Mouse (Mus musculus): ENCODE measurements around the gene Slmap. TPM values are rescaled to one million over a fixed set of nuclear protein-coding genes. Genes with fewer than 3 reads are reported as not detected.
A peak's percentile ranks its signal among the peaks of the same experiment; 100 is the strongest.

The Slmap gene
- total RNA-seq, 2 experiments from 2014 or later = 94.8 to 116 TPM

DNA sequence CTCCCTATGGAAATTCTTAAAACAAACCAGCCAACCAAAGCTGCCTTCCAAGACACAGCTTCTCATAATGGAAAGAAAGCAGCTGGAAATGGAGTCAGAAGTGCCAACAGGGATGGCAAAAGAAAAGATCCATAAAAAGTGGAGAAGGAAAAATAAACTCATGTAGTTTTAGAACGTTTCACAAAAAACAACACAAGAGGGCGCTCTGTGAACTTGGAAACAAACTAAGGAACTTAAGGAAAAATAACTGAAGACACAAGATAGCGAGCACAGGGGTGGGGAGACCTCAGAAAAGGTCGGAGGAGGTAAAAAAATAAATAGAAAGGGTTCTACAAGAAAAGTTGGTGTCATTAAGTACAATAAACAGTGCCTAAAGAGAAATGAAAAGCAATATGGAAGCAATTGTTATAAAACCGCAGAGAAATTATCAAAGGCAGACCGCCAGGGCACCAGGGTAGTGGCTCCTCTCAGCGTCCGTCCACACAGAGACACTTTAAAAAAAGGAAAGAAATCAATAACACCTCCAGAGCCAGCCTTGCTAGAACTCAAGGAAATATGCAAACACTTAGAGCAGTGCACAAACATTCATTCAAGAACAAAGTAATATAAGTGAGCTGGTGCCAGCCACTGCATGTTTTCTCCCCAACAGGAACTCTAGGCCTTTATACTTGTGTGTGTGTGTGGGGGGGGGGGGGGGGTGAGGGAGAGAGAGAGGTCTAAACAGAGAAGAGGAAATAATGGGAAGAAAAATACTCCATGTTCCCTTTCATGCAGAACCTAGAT is 48.1 kb downstream of the Slmap start:
- no peak for DNase-seq (ENCODE audit: low spot score in 2 of 2)

DNA sequence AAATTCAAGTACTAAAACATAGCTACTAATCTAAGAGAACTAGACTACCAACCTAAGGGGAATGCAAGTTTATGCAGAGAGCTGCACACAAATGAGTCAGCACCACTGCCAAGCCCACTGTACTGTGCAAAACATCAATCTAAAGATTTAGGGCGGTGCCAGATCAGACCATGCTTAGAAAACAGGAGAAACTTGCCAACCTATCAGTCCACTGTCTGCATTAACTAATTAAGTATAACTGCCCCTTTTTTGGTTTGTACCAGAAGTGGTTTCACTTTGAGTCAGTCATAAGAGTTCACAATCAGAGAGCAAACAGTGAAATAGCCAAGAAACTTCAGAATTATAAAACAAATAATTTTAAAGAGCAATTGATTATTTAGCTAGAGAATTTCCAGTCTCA is 53.3 kb downstream of the Slmap start:
- DNase-seq (ENCODE audit: low spot score in 2 of 2) = no peak

DNA sequence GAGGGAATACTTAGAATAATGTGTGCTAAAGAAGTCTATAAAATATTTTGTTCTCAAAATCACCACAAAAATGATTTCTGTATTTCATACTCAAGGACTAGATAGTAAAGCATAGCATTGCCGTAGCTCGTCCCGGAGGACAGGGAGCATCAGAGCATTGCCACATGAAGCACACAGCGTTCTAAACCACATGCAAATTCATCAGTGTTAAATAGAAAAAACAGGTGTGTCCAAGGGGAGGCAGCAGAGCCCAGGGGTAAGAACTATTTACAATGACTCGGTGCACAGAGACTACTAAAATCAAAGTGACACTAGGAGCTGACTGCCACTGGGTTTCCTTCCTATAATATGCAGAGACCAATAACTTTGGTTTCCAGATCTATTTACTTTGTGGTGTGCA is 57.0 kb downstream of the Slmap start:
- DNase-seq (ENCODE audit: low spot score in 2 of 2) = no peak

DNA sequence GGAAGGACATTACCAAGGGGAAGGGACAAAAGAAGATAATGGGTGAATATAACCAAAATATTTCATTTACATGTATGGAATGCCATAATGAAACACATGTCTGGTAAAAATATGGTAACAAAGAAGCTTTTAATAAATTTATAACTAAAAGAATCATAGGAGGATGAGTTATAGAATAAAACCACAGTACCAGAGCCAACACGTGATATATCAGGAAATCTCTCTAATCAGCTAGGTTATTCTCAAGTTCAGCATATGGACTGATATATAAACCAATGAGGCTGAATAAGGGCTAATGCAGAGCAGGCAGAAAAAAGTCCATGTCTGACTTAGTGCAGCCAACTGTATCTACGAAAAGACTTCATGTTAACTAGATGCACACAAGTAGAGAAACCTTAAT is 58.3 kb downstream of the Slmap start:
- no peak for DNase-seq (ENCODE audit: low spot score in 2 of 2)

DNA sequence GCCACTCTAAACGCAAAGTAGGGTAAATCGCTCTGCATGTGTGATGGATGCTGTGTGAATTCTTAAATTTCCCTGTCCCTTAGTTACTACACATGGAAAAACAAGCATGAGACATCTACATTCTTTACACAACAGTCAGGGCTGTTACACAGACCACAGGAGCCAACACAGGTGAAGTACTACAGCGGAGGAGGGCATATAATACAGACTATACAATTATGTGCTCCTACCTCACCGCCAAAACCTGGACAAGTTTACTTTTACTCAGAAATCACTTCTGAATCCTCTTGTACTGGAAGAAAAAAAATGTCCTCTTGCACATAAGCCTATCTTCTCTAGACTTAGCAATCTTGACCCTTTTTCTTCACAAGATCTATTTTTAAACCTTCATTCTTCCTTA is 66.8 kb downstream of the Slmap start:
- DNase-seq (ENCODE audit: low spot score in 2 of 2) = no peak

DNA sequence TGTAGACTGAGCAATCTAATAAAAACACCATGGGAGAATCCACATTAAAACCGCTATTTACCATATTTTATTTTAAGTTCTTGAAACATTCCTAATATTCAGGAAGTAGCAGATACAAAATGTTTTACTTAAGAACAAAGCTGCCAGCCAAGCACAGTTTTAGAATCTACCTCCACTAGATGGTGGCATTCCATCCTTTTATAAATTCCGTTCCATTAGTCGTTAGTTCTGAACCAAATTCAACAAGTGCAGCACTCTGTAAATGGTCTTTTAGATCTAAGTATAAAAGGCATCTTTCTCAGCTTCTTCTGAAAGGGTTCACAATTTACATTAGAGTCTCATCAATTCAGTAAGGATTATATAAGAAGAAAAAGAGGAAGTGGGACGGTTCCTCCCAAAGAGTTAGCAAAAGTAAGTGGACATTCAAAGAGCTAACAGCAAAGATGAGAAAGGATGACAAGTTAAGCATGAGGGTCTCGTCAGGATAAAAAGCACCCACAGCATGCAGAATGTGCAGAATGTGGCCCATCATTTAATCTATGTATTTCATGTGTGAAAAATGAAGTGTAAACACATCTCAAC is 68.1 kb downstream of the Slmap start:
- no peak for DNase-seq (ENCODE audit: low spot score in 2 of 2)

DNA sequence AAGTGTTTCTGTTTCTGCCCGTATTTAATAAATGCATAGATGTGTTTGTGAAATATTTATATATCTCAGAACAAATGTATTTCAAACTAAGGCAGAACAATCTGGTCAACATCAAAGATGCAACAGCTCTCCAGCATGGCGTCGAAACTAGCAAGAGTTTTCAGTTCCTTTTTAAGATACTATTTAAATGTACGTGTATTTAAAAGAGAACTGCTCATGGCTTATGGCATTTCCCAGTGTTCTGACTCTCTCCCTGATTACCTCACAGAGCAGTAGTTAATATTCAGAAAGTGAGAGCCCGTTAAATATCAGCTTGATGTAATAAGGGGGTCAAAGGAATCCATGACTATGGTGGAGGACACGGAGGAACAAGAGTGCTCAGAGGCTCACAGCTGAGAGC is 68.8 kb downstream of the Slmap start:
- DNase-seq (ENCODE audit: low spot score in 2 of 2) = no peak

DNA sequence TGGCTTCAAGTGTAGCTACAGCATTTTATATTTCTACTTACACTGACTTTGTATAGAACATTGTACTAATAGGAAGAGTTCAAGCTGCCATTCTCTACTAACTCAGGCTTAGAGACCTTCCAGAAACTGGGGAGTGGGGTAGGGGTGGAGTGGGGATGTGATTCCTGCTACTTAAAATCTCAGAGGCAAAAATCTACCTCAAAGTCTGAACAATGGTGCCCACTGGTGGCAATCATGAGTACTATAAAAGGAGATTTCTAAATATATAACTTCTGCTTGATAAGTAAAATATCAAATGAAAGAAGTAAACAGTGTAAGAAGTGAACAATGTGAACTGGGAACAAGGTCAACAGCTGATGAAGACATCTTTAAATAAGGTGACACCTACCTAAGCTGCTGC is 75.2 kb downstream of the Slmap start:
- peak in 1 of 2 experiments; percentile 23 for DNase-seq (ENCODE audit: low spot score in 2 of 2)

DNA sequence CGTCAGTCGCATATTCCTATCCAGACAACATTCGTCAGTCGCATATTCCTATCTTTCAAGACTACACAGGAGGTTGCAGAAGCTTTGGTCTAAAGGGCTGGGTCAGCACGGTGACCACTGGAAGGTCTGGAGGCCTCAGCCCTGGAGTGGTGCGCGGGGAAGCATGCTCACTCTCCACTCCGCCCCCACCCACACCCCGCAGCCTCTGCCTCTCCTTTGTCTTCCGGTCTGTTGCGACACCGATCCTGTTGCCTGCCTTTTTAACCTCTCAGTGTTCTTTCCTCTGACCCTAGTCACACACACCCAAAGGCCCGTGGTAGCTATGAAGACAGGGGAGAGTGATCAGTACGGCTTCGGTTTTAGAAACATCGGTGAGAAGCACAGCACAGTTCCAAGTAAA is 79.9 kb downstream of the Slmap start:
- DNase-seq (ENCODE audit: low spot score in 2 of 2) = no peak

DNA sequence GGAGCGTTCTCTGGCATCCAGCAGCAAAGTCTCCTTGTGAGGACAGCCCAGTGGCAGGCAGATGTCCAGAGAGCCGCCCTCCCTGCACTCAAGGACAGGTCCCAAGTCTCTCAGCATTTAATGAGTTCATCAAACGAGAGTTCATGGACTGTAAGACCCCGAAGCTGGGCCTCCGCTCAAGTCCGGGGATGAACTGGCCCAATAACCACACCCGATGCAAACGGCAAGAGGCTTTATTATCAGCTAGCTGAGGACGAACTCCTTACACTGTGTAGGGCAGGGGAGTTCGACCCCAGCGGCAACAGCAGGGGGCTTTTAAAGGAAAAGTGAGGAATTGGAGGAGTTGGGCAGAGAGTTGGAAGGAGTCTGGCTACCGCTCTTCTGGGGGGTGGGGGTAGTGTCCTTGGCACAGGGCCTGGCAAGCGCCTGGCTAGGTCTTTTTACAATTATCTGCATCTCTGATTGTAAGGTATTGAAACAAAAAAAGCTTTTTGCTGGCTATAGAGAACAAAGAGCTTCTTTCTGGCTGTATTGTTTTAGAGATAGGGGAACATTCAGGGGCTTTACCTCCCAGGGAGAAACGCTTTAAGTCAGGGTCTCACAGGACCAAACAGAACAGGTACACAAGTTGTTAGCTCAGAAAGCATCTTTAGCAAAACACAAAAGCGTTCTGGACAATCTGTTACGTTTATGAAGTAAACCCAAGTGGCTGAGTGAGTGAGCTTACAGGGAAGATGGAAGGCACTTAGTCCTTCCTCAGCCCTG is 84.5 kb downstream of the Slmap start:
- DNase-seq (ENCODE audit: low spot score in 2 of 2) = peak in 1 of 2 experiments; percentile 38

DNA sequence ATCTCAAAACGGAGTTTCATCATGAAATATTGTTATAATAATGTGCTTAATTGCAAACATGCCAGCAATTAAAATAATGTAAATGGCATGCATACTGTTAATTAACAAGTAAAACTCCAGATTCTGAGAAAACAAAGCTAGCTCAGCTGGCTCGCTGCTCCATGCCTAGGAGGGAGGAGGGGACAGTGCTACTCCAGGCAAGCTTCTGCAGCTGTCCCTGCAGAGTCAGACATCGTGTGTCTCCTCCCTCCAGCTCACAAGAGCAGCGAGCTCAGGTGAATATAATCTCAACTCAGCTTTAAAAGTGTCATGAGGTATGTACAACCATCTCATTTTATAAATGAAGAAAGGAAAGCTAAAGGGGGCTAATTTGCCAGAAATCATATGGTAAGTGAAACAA is 86.2 kb downstream of the Slmap start:
- DNase-seq (ENCODE audit: low spot score in 2 of 2) = no peak

DNA sequence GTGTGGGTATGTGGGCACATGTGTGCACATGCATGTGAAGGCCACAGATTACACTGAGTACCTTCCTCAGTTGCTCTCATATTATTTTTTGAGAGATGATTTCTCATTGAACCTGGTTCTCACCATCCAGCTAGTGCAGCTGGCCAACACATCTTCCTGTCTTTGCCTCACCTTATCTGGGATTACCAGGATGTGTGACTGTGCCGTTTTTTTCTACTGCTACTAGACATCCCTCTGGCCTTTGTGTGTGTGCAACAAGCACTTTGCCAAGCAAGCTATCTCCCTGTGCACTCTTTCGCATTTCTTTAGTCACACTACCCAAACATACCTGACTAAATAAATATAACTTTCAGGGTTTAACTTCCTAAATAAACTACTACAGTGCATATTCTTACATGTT is 87.5 kb downstream of the Slmap start:
- no peak for DNase-seq (ENCODE audit: low spot score in 2 of 2)

DNA sequence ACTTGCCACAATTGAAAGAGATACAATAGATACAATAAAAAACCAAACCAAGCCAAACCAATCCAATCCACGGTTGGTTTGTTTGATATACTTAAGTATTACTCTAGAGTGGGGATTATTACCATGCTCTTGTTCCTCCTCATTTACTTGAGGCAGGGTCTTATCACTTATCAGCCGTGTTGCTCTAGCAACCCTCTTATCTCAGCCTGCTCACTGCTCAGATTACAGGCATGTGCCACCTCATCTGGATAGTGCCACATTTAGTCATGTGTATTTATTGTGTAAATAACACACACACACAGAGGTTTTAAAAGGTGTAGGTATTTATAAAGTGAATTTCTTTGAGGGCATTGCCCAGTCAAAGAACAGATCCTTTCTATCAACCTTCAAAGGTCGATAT is 88.2 kb downstream of the Slmap start:
- DNase-seq (ENCODE audit: low spot score in 2 of 2) = no peak

DNA sequence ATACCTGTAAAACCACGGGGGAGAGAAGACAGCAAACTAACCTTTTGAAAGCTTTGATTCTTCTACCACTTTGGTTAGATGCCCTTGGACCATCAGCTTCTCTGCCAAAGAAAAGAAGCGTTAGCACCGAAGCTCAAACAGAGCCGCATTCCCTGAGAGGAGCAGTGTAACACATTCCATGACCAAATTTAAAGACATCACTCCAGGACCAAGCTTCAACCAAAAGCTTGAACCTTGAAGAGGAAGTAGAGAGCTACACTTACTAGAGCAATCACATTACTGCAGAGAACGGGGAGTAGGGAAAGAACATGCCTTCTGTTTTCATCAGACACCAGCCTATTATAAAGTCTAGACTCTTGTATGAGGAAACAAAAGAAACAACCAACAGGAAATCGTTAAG is 92.2 kb downstream of the Slmap start:
- DNase-seq (ENCODE audit: low spot score in 2 of 2) = no peak

DNA sequence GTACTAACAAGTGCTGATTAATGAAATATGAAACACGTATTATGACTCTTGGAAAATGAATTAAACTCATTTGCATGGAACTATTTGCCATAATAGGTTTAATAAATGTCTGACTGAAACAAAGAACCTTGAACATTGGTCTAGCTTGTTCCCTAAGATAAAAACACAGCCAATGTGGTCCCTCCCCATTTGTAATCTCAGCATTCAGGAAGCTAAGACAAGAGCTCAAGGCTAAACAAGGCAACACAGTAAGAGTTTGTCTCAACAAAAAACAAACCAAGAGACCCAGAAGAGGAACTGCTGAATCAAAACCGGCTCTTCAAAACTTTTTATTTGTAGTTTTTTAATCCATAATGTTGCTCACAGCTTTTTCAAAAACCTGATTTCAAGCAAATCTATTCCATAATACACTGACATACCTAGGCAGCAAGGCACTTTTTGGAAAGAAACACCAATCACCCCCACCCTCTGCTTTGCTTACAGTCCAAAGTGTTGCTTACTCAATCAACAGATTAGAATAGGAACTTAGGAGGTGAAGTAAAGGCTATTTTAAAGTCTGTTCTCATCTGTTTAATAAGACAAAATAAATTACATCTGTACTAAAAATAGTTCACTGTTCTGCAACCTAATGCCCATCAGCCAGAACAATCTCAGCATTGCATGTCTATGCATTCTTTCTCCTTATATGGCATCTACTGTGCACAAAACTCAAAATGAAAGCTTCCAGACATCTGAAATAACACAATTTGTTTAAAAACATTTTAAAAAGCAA is 93.5 kb downstream of the Slmap start:
- DNase-seq (ENCODE audit: low spot score in 2 of 2) = no peak

DNA sequence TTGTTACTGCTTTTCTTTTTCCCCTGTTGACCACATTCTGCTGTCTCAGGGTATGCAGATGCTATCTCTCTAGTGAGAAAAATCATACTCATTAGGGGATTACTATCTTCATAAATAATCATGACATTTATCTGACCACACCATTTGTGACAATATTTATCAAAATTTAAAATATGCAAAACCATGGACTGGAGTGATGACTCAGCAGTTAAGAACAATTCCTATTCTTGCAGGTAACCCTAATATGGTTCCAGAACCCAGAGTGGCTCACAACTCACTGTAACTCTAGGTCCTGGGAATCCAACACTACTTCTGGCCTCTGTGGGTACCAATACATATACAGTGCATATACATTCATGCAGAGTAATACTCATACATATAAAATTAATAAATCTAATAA is 94.7 kb downstream of the Slmap start:
- DNase-seq (ENCODE audit: low spot score in 2 of 2) = no peak

DNA sequence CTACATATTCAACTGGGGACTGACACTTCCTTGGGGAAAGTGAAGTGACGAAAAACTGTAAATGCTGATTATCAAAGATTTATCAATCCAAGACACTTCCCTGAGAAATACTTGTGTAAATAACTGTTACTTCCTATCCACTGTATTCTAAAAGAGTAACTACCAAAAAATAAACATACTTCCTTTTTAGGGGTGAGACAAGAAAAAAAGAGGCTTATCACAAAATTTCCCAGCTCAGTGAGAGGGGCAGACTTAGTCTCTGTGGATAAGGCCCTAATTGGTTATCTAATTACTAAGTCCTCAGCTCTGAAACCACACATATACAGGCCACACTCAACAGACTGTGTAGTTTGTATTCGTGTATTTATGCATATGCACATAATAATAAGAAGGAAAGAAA is 97.0 kb downstream of the Slmap start:
- no peak for DNase-seq (ENCODE audit: low spot score in 2 of 2)

DNA sequence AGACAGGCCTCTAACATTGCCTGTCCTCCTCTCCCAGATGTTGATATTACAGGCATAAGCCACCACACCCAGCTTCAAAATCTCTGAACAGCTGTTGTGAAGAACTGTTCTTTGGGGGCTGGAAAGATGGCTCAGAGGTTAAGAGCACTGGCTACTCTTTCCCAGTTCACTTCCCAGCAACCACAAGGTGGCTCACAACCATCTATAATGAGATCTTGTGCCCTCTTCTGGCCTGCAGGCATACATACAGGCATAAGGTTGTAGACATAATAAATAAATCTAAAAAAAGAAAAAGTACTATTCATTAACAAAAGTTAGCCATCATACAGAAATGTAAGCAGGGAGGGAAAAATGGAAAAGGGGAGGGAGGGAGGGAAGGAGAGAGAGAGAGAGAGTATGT is 98.4 kb downstream of the Slmap start:
- no peak for DNase-seq (ENCODE audit: low spot score in 2 of 2)

DNA sequence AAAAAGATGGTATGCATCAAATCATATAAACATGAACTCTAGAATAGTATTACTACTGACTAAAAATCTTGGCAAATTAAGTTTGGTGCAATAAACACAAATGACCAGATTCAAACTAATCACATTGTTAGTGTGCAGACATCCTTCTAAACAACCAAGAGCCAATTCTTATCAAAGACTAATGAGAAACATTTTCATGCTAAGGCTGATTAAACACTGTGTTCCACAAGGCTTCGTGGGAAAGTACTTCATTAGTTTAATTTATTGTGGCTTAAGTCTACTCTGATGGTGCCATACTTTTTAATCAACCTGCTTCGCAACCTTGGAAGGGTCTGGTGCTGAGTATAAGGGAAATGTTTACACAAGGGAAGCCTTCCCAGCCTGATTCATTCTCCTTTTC is 102.4 kb downstream of the Slmap start:
- DNase-seq (ENCODE audit: low spot score in 2 of 2) = no peak

DNA sequence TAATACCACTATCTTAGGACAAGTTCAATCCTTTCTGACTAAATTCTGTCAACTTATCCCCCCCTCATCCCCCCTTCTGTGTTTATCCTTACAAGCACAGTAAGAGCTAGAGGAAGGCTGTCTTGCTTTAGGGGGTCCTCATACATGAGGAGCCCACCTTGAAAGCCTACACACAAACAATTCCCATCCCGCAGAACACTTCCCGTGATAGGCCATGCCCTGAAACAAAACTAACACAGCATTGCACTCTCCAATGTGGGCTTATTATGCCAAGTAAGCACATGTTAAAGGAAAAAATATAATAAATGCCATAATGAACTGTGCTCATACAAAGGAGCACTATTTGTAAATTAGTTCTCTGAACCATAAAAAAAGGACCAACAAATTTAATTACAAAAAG is 102.8 kb downstream of the Slmap start:
- no peak for DNase-seq (ENCODE audit: low spot score in 2 of 2)

DNA sequence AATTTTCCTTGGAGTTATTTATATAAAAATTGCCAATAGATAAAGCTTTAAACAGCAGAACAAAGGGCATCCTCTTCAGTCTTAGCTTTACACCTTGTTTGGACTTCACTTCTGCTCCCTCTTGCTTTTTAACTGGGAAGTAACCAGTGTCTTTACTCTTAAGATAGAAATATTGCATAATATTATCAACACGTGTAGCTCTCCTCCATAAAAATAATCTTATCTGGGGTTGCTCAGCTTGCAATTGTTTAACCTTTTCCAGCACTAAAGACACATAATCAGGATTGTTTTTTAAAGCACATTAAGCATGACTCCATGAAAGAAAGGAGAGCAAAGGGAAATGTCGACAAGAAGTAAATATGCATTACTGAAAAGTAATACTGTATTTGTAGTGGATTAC is 114.5 kb downstream of the Slmap start:
- DNase-seq (ENCODE audit: low spot score in 2 of 2) = no peak

DNA sequence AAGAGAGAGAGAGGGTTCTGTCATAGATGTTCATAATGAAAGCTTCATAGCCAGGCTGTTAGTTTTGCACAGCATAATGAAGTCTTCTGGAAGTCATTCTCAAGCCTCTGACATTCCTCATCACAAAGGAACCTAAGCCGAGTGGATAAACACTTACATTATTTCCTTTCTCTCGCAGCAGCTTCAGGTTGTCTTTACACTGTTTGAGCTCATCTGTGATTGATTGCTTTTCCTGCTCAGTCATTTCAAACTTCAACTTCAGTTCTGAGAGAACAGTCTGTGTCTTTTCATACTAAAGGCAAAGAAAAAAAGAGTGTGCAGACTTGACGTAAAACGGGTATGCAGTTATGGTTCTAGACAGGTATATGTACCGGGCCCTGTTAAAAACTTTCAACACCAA is 116.8 kb downstream of the Slmap start:
- DNase-seq (ENCODE audit: low spot score in 2 of 2) = no peak
